Comparison of ENCODE assay signal across 14 mouse cellular contexts in genomic region chr2:13750089-13750488, GRCm38 (mm10). TPM values are rescaled to one million over a fixed set of nuclear protein-coding genes. Genes with fewer than 3 reads are reported as not detected.
A peak's percentile ranks its signal among the peaks of the same experiment; 100 is the strongest.
DNase-seq lines count a peak whose midpoint lies in the region; ATAC-seq and TF ChIP-seq lines count a peak whose summit lies in the region.
"Had no signal": no experiment of that assay in that cellular context is flagged by ENCODE, and none has a peak within 500 bp of the region (broad histone marks: within the 10 kb centered on the region; RNA-seq: fewer than 3 reads in every experiment).

No protein-coding gene starts in this region.

- WGBS in heart, embryonic 11.5 days (ENCODE audit: insufficient replicate concordance) = 58% methylated on average over 1 of the region's 1 CpGs
- WGBS in lung, embryonic 14.5 days = 53% methylated on average over 1 of the region's 1 CpGs

- no peaks in the 10 kb centered on the region for H3K27me3 ChIP-seq in heart, embryonic 11.5 days (ENCODE audit: control insufficient read depth, insufficient read depth, low read length)
- no peaks in the 10 kb centered on the region for H3K27me3 ChIP-seq in lung, embryonic 14.5 days (ENCODE audit: insufficient read depth, low read length)
- H3K27me3 ChIP-seq: hindbrain, embryonic 15.5 days; midbrain, embryonic 12.5 days had no signal

- H3K4me3 ChIP-seq in heart, embryonic 11.5 days (ENCODE audit: low read depth, low read length) = no peak overlapping the region
- H3K4me3 ChIP-seq in lung, embryonic 14.5 days (ENCODE audit: low read depth, low read length) = no peak overlapping the region
- H3K4me3 ChIP-seq: hindbrain, embryonic 15.5 days; midbrain, embryonic 12.5 days had no signal

- DNase-seq in heart, adult 11 months = peak; percentile 94
- peak; percentile 11 for DNase-seq in lung, embryonic 14.5 days
- DNase-seq in lung, postnatal 36 days = no peak
- DNase-seq in heart, adult 9 months (ENCODE audit: low spot score in 2 of 2) = peak; percentile 42 to 67
- peak; percentile 25 for DNase-seq in heart, postnatal 4 days
- no peak for DNase-seq in right cerebral cortex, adult 18-20 months
- DNase-seq: cerebellum, postnatal 25 days; kidney, adult 8-10 months; right cerebral cortex, postnatal 25 days had no signal

- TF ChIP-seq CTCF in lung, embryonic 14.5 days (IDR thresholded peaks at IDR 0.05; ENCODE audit: low read depth) = no peak

- ATAC-seq in heart, embryonic 11.5 days (replicated peaks; ENCODE audit: insufficient number of reproducible peaks, low FRiP score, low TSS enrichment) = no peak
- no peak; the same call in 1 of the 2 replicates for ATAC-seq in lung, embryonic 14.5 days (ENCODE audit: insufficient read depth)
- no peak for ATAC-seq in megakaryocyte progenitor cell, adult 5-6 weeks (replicated peaks; ENCODE audit: poor library complexity)

- no peak overlapping the region for H3K9ac ChIP-seq in heart, embryonic 11.5 days (ENCODE audit: low read depth, low read length)
- no peak overlapping the region for H3K9ac ChIP-seq in lung, embryonic 14.5 days
- H3K9ac ChIP-seq: hindbrain, embryonic 15.5 days; midbrain, embryonic 12.5 days had no signal

- H3K9me3 ChIP-seq in heart, embryonic 11.5 days (replicated peaks; ENCODE audit: control insufficient read depth, low read length) = no peaks in the 10 kb centered on the region
- H3K9me3 ChIP-seq in lung, embryonic 14.5 days (ENCODE audit: low read depth, low read length) = no peaks in the 10 kb centered on the region
- H3K9me3 ChIP-seq: hindbrain, embryonic 15.5 days; midbrain, embryonic 12.5 days had no signal

- no peaks in the 10 kb centered on the region for H3K4me1 ChIP-seq in heart, embryonic 11.5 days (ENCODE audit: control insufficient read depth, insufficient read depth, low read length)
- no peaks in the 10 kb centered on the region for H3K4me1 ChIP-seq in lung, embryonic 14.5 days (ENCODE audit: insufficient read depth)
- H3K4me1 ChIP-seq: hindbrain, embryonic 15.5 days; midbrain, embryonic 12.5 days had no signal

- H3K36me3 ChIP-seq in heart, embryonic 11.5 days (ENCODE audit: control insufficient read depth, insufficient read depth, low read length) = no peaks in the 10 kb centered on the region
- no peaks in the 10 kb centered on the region for H3K36me3 ChIP-seq in lung, embryonic 14.5 days (ENCODE audit: insufficient read depth)
- H3K36me3 ChIP-seq: hindbrain, embryonic 15.5 days; midbrain, embryonic 12.5 days had no signal

- H3K4me2 ChIP-seq in heart, embryonic 11.5 days = no peak overlapping the region
- H3K4me2 ChIP-seq in lung, embryonic 14.5 days = no peak overlapping the region
- H3K4me2 ChIP-seq: hindbrain, embryonic 15.5 days; liver, embryonic 11.5 days; midbrain, embryonic 12.5 days had no signal

- no peak overlapping the region for H3K27ac ChIP-seq in heart, embryonic 11.5 days (ENCODE audit: low read depth, low read length)
- H3K27ac ChIP-seq in lung, embryonic 14.5 days (ENCODE audit: low read depth) = no peak overlapping the region
- H3K27ac ChIP-seq: hindbrain, embryonic 15.5 days; midbrain, embryonic 12.5 days had no signal

RNA-seq across cellular contexts. Expression of gene St8sia6, which starts 43.8 kb away (rescaled TPM):
- polyA plus RNA-seq in heart, embryonic 11.5 days (2014; fragmentation: Nextera tagmentation; extraction: Ambion mirVana) = 0.10 and 0.20 TPM in 2 replicates
- 2.9 and 3.0 TPM in 2 replicates for polyA plus RNA-seq in lung, embryonic 14.5 days (2014; fragmentation: Nextera tagmentation; extraction: Ambion mirVana)
- total RNA-seq in heart, postnatal 4 days (2021) = 1 to 10 TPM in 1 of 2 experiments, under 1 TPM in 1; 0.95 to 1.2 TPM
- total RNA-seq in megakaryocyte progenitor cell, adult 5-6 weeks (2015) = 2.0 and 5.5 TPM in 2 replicates
- total RNA-seq in megakaryocyte progenitor cell, adult 5-6 weeks (2017) = 1.00 and 1.5 TPM in 2 replicates

Comparison
In these comparisons a context has a peak if more than half of its experiments do, and no peak if none do; other contexts are left out.
1. DNase-seq: peak in heart, adult 11 months (single experiment), lung, embryonic 14.5 days (single experiment), heart, adult 9 months (2 of 2) and heart, postnatal 4 days (single experiment); none in lung, postnatal 36 days (single experiment) and right cerebral cortex, adult 18-20 months (single experiment).